Mouse (Mus musculus) olfactory bulb, adult 2 months (tissue): Measurements from ENCODE around the gene Htr6. TPM values are rescaled to one million over a fixed set of nuclear protein-coding genes. Genes with fewer than 3 reads are reported as not detected.

ENCODE experiments used
- H3K27ac ChIP-seq: fragments of 200-500 bp; 2 replicates; pipeline ENCODE4 v1.5.1; 2012; ENCODE audit warnings: low read depth, low read length; ENCODE audit not compliant: insufficient read depth
- H3K4me1 ChIP-seq: fragments of 200-500 bp; 2 replicates; pipeline ENCODE4 v1.6.1; 2012; ENCODE audit warnings: low read length; ENCODE audit not compliant: control insufficient read depth, insufficient read depth
- H3K4me3 ChIP-seq: fragments of 200-500 bp; 2 replicates; pipeline ENCODE4 v1.5.1; 2012; ENCODE audit warnings: mild to moderate bottlenecking, low read depth, low read length, moderate library complexity; ENCODE audit not compliant: insufficient read depth
- CTCF ChIP-seq: fragments of 200-500 bp; IDR thresholded peaks from 2 replicates; pipeline ENCODE4 v1.5.1; 2012; ENCODE audit warnings: low read depth, mild to moderate bottlenecking, low read length, moderate library complexity; ENCODE audit not compliant: insufficient read depth
- POLR2A ChIP-seq: fragments of 200-500 bp; IDR thresholded peaks from 2 replicates; pipeline ENCODE4 v1.6.1; 2012; ENCODE audit warnings: mild to moderate bottlenecking, low read depth, low read length, moderate library complexity; ENCODE audit not compliant: insufficient read depth
- WGBS: fragments of 180-500 bp; shearing (Covaris S2); methylation state at CpG from one replicate; pipeline ENCODE4 v1.1.7; 2018; 5-methylcytosine and 5-hydroxymethylcytosine counted together
- polyA plus RNA-seq: library from polyadenylated mRNA; stranded (reverse); fragments of >200 nt; gene quantifications from 2 replicates; pipeline ENCODE4 v1.2.4, GENCODE M21; 2012; ENCODE audit warnings: low replicate concordance; ENCODE audit not compliant: missing spikeins, insufficient read depth, insufficient read length

Gene Htr6
- polyA plus RNA-seq, 1 experiment: not detected

- H3K27ac ChIP-seq: no peak overlapping the region
- peaks cover 14% of the 10 kb centered on the region for H3K4me1 ChIP-seq
- H3K4me3 ChIP-seq: no peak overlapping the region
- WGBS: 73% methylated on average over 7 of the region's 7 CpGs
- TF ChIP-seq CTCF (no peak), POLR2A (no peak)
Observed at GRCm38 (mm10) chr4:139091066-139091465, 15.7 kb upstream of the Htr6 start.

- peaks cover 14% of the 10 kb centered on the region for H3K4me1 ChIP-seq
- no peak overlapping the region for H3K27ac ChIP-seq
- TF ChIP-seq POLR2A: no peak
- TF ChIP-seq CTCF: no peak
- H3K4me3 ChIP-seq: no peak overlapping the region
- 82% methylated on average over 15 of the region's 15 CpGs for WGBS
Observed at GRCm38 (mm10) chr4:139090303-139090940, 15.1 kb upstream of the Htr6 start.

DNA sequence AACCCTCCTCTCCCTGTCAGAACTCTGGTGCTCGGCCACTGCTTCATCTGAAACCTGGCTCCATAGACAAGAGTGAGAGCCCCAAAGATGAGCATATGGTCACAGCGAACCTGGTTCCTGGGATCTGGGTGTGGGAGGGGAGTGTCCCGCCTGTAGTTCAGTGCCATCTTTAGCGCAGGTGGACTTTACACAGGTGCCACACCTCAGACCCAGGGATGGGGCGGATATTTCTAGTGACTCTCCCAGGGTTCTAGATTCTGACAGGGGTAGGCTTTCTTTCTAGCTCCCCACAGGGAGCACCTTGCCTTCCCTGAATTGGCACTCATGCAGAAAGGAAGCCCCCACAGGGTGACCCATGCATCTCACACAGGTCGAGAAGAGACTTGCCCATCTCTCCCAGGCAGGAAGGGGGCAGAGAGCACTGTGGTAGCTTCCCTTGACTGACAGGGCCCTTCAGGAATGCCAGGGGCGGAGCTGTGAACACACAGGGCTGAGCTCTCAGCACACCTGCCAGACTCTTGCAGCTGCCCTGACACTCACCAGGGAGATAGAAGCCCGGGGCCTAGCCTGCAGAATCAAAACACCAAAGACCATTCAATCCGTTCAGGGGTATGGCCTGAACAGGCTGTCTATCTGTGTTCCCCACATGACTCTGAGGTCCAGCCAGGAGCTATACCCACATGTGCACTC, 13.8 kb upstream of the Htr6 start:
- peaks cover 14% of the 10 kb centered on the region for H3K4me1 ChIP-seq
- no peak overlapping the region for H3K4me3 ChIP-seq
- WGBS: 84% methylated on average over 9 of the region's 9 CpGs
- TF ChIP-seq POLR2A (no peak; the same call in 1 of the 2 replicates), CTCF (no peak)
- H3K27ac ChIP-seq: no peak overlapping the region

- Histone ChIP-seq H3K4me1 (peaks cover 18% of the 10 kb centered on the region), H3K4me3 (no peak overlapping the region), H3K27ac (no peak overlapping the region)
- no peak for TF ChIP-seq CTCF
- TF ChIP-seq POLR2A: no peak
- WGBS: 88% methylated on average over 4 of the region's 4 CpGs
Observed at GRCm38 (mm10) chr4:139086984-139087383, 11.6 kb upstream of the Htr6 start.

- H3K27ac ChIP-seq: no peak overlapping the region
- no peak overlapping the region for H3K4me3 ChIP-seq
- WGBS: 13% methylated on average over 5 of the region's 5 CpGs
- TF ChIP-seq CTCF (0 out of 2 replicates have a peak, but pooled peaks have one; percentile 8), POLR2A (no peak)
- peaks cover 11% of the 10 kb centered on the region for H3K4me1 ChIP-seq
Observed at GRCm38 (mm10) chr4:139086037-139086436, 10.7 kb upstream of the Htr6 start.

DNA sequence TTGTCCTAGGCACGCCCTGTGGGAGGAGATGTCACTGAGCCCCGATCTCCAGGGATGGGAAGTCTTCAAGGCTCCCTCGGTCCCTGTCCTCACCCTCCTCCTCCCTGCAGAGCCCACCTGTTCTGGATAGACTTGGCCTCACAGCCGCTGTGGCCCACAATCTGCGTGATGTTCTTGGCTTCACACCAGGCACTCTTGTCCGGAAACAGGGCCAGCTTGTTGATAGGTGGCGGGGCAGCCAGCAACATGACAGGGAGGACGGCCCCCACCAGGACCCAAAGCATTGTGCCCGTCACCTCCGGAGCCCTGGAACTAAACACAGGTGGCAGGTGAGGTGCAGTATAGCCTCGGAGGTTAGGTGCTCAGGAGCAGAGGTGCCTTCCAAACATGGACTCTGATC, 10.0 kb upstream of the Htr6 start:
- no peak overlapping the region for H3K4me3 ChIP-seq
- TF ChIP-seq POLR2A (no peak), CTCF (no peak)
- WGBS: 73% methylated on average over 11 of the region's 11 CpGs
- peaks cover 11% of the 10 kb centered on the region for H3K4me1 ChIP-seq
- no peak overlapping the region for H3K27ac ChIP-seq

- Histone ChIP-seq H3K4me1 (peaks cover 11% of the 10 kb centered on the region), H3K4me3 (no peak overlapping the region), H3K27ac (no peak overlapping the region)
- TF ChIP-seq CTCF: no peak
- TF ChIP-seq POLR2A: no peak
- WGBS: 29% methylated on average over 12 of the region's 12 CpGs
Observed at GRCm38 (mm10) chr4:139082790-139083564, 7.6 kb upstream of the Htr6 start.

- no peak overlapping the region for H3K4me3 ChIP-seq
- WGBS: 70% methylated on average over 18 of the region's 18 CpGs
Observed at GRCm38 (mm10) chr4:139081270-139081931, 6.0 kb upstream of the Htr6 start.

More at GRCm38 (mm10) chr4:139081270-139081931, 6.0 kb upstream of the Htr6 start:
- Histone ChIP-seq H3K4me1 (peaks cover 11% of the 10 kb centered on the region), H3K27ac (no peak overlapping the region)
- TF ChIP-seq POLR2A: no peak
- no peak for TF ChIP-seq CTCF
